Mouse (Mus musculus): ENCODE measurements around the gene Cib1. TPM values are rescaled to one million over a fixed set of nuclear protein-coding genes. Genes with fewer than 3 reads are reported as not detected.
A peak's percentile ranks its signal among the peaks of the same experiment; 100 is the strongest.

Cib1 gene
- polyA plus RNA-seq, 1 experiment from 2014 or later: 53.7 TPM

- WGBS: 62% methylated on average over 7 of the region's 7 CpGs
- H3K27ac ChIP-seq (replicated peaks; ENCODE audit: low read depth, low read length): no peak overlapping the region
These were observed 14.2 kb upstream of the Cib1 start for GRCm38 (mm10) chr7:80246859-80247258.

GRCm38 (mm10) chr7:80246148-80246721, 13.6 kb upstream of the Cib1 start, which contains the start of gene Ttll13:
Gene Ttll13 (plus strand): TSS chr7:80246376.
- no peaks in the 10 kb centered on the region for H3K27me3 ChIP-seq (ENCODE audit: control insufficient read depth, insufficient read depth, low read length)
- H3K27ac ChIP-seq (replicated peaks; ENCODE audit: low read depth, low read length): no peak within 1 kb of the TSS
- DNase-seq (ENCODE audit: low spot score): peak; percentile 99
- WGBS: under 1% methylated on average over 48 of the region's 48 CpGs
- ATAC-seq (replicated peaks; ENCODE audit: insufficient number of reproducible peaks, low FRiP score, low TSS enrichment, low read depth): peak; percentile 92
- peak within 1 kb of the TSS; percentile 32 for H3K4me2 ChIP-seq (ENCODE audit: low read depth, low read length)
- no peaks in the 10 kb centered on the region for H3K36me3 ChIP-seq (replicated peaks; ENCODE audit: control insufficient read depth, insufficient read depth, low read depth, low read length)
- H3K9me3 ChIP-seq (replicated peaks; ENCODE audit: control insufficient read depth, low read length): no peaks in the 10 kb centered on the region
- no peaks in the 10 kb centered on the region for H3K4me1 ChIP-seq (ENCODE audit: control insufficient read depth, insufficient read depth, low read length)
- H3K9ac ChIP-seq (replicated peaks; ENCODE audit: low read length): peak within 1 kb of the TSS; percentile 50
- H3K4me3 ChIP-seq (ENCODE audit: low read depth, low read length): peak within 1 kb of the TSS; percentile 41

More at GRCm38 (mm10) chr7:80246859-80247258, 14.2 kb upstream of the Cib1 start:
- ATAC-seq (replicated peaks; ENCODE audit: insufficient number of reproducible peaks, low FRiP score, low TSS enrichment, low read depth): no peak
- Histone ChIP-seq H3K9ac (replicated peaks; ENCODE audit: low read length) (no peak overlapping the region), H3K27me3 (ENCODE audit: control insufficient read depth, insufficient read depth, low read length) (no peaks in the 10 kb centered on the region), H3K4me2 (ENCODE audit: low read depth, low read length) (no peak overlapping the region; the same call in 1 of the 2 replicates), H3K36me3 (replicated peaks; ENCODE audit: control insufficient read depth, insufficient read depth, low read depth, low read length) (no peaks in the 10 kb centered on the region), H3K4me1 (ENCODE audit: control insufficient read depth, insufficient read depth, low read length) (no peaks in the 10 kb centered on the region), H3K4me3 (ENCODE audit: low read depth, low read length) (no peak overlapping the region), H3K9me3 (replicated peaks; ENCODE audit: control insufficient read depth, low read length) (no peaks in the 10 kb centered on the region)
- DNase-seq (ENCODE audit: low spot score): no peak

GRCm38 (mm10) chr7:80244851-80245250, 12.2 kb upstream of the Cib1 start:
- Histone ChIP-seq H3K4me3 (ENCODE audit: low read depth, low read length) (no peak overlapping the region), H3K27ac (replicated peaks; ENCODE audit: low read depth, low read length) (no peak overlapping the region), H3K9me3 (replicated peaks; ENCODE audit: control insufficient read depth, low read length) (no peaks in the 10 kb centered on the region), H3K27me3 (ENCODE audit: control insufficient read depth, insufficient read depth, low read length) (no peaks in the 10 kb centered on the region), H3K4me1 (ENCODE audit: control insufficient read depth, insufficient read depth, low read length) (no peaks in the 10 kb centered on the region), H3K9ac (replicated peaks; ENCODE audit: low read length) (no peak overlapping the region), H3K4me2 (ENCODE audit: low read depth, low read length) (no peak overlapping the region), H3K36me3 (replicated peaks; ENCODE audit: control insufficient read depth, insufficient read depth, low read depth, low read length) (no peaks in the 10 kb centered on the region)
- no peak for DNase-seq (ENCODE audit: low spot score)
- no peak for ATAC-seq (replicated peaks; ENCODE audit: insufficient number of reproducible peaks, low FRiP score, low TSS enrichment, low read depth)
- 88% methylated on average over 4 of the region's 4 CpGs for WGBS

DNA sequence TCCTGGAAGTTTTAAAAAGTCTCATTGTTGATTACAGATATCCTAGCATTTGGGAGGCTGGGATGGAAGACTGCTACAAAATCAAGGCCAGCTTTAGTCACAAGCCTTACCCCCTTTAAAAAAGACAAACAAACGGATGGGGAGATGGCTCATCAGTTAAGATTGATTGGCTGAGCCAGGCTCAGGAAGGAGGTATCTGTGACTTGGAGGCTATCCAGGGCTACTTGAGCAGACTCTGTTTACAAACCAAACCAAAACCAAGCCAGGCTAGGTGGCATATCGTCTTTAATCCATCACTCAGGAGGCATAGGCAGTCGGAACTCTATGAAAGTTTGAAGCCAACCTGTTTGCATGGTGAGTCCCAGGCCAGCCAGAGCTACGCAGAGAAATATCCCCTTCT, 9.0 kb upstream of the Cib1 start:
- WGBS: 87% methylated on average over 4 of the region's 4 CpGs
- no peak overlapping the region for H3K9ac ChIP-seq (replicated peaks; ENCODE audit: low read length)
- no peak for ATAC-seq (replicated peaks; ENCODE audit: insufficient number of reproducible peaks, low FRiP score, low TSS enrichment, low read depth)
- no peak overlapping the region for H3K4me2 ChIP-seq (ENCODE audit: low read depth, low read length)
- no peak overlapping the region for H3K27ac ChIP-seq (replicated peaks; ENCODE audit: low read depth, low read length)
- no peaks in the 10 kb centered on the region for H3K9me3 ChIP-seq (replicated peaks; ENCODE audit: control insufficient read depth, low read length)
- H3K27me3 ChIP-seq (ENCODE audit: control insufficient read depth, insufficient read depth, low read length): no peaks in the 10 kb centered on the region
- no peaks in the 10 kb centered on the region for H3K4me1 ChIP-seq (ENCODE audit: control insufficient read depth, insufficient read depth, low read length)
- no peaks in the 10 kb centered on the region for H3K36me3 ChIP-seq (replicated peaks; ENCODE audit: control insufficient read depth, insufficient read depth, low read depth, low read length)
- no peak overlapping the region for H3K4me3 ChIP-seq (ENCODE audit: low read depth, low read length)
- DNase-seq (ENCODE audit: low spot score): no peak

DNA sequence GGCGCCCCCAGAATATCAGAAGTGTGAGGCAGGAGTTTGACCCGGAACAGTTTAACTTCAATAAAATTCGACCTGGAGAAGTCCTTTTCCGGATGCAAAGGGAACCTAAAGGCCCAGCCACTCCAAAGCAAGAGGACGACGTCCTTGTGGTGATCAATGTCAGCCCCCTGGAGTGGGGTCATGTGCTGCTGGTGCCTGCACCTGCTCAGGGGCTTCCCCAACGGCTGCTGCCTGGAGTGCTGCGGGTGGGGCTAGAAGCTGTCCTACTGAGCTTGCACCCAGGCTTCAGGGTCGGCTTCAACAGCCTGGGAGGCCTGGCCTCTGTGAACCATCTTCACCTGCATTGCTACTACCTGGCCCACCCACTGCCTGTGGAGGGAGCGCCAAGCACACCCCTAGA, 5.9 kb upstream of the Cib1 start:
- ATAC-seq (replicated peaks; ENCODE audit: insufficient number of reproducible peaks, low FRiP score, low TSS enrichment, low read depth): no peak
- no peak overlapping the region for H3K4me2 ChIP-seq (ENCODE audit: low read depth, low read length)
- no peaks in the 10 kb centered on the region for H3K4me1 ChIP-seq (ENCODE audit: control insufficient read depth, insufficient read depth, low read length)
- H3K36me3 ChIP-seq (replicated peaks; ENCODE audit: control insufficient read depth, insufficient read depth, low read depth, low read length): no peaks in the 10 kb centered on the region
- H3K9me3 ChIP-seq (replicated peaks; ENCODE audit: control insufficient read depth, low read length): no peaks in the 10 kb centered on the region
- DNase-seq (ENCODE audit: low spot score): no peak
- no peak overlapping the region for H3K9ac ChIP-seq (replicated peaks; ENCODE audit: low read length)
- H3K27ac ChIP-seq (replicated peaks; ENCODE audit: low read depth, low read length): no peak overlapping the region
- no peak overlapping the region for H3K4me3 ChIP-seq (ENCODE audit: low read depth, low read length)
- no peaks in the 10 kb centered on the region for H3K27me3 ChIP-seq (ENCODE audit: control insufficient read depth, insufficient read depth, low read length)
- 94% methylated on average over 10 of the region's 10 CpGs for WGBS

GRCm38 (mm10) chr7:80233799-80234198, 1.2 kb upstream of the Cib1 start:
- no peak overlapping the region for H3K4me3 ChIP-seq (ENCODE audit: low read depth, low read length)

GRCm38 (mm10) chr7:80231971-80232488, 583 bp downstream of the Cib1 start:
- Histone ChIP-seq H3K36me3 (replicated peaks; ENCODE audit: control insufficient read depth, insufficient read depth, low read depth, low read length) (no peaks in the 10 kb centered on the region), H3K27ac (replicated peaks; ENCODE audit: low read depth, low read length) (no peak overlapping the region), H3K27me3 (ENCODE audit: control insufficient read depth, insufficient read depth, low read length) (no peaks in the 10 kb centered on the region), H3K9me3 (replicated peaks; ENCODE audit: control insufficient read depth, low read length) (no peaks in the 10 kb centered on the region), H3K9ac (replicated peaks; ENCODE audit: low read length) (peak overlapping the region; percentile 54), H3K4me2 (ENCODE audit: low read depth, low read length) (peak overlapping the region; percentile 77), H3K4me3 (ENCODE audit: low read depth, low read length) (peak overlapping the region; percentile 64), H3K4me1 (ENCODE audit: control insufficient read depth, insufficient read depth, low read length) (no peaks in the 10 kb centered on the region)
- DNase-seq (ENCODE audit: low spot score): peak; percentile 49
- WGBS: under 1% methylated on average over 29 of the region's 29 CpGs
- ATAC-seq (replicated peaks; ENCODE audit: insufficient number of reproducible peaks, low FRiP score, low TSS enrichment, low read depth): peak; percentile 6

More at GRCm38 (mm10) chr7:80233799-80234198, 1.2 kb upstream of the Cib1 start:
- Histone ChIP-seq H3K9ac (replicated peaks; ENCODE audit: low read length) (no peak overlapping the region), H3K27me3 (ENCODE audit: control insufficient read depth, insufficient read depth, low read length) (no peaks in the 10 kb centered on the region), H3K9me3 (replicated peaks; ENCODE audit: control insufficient read depth, low read length) (no peaks in the 10 kb centered on the region), H3K36me3 (replicated peaks; ENCODE audit: control insufficient read depth, insufficient read depth, low read depth, low read length) (no peaks in the 10 kb centered on the region), H3K27ac (replicated peaks; ENCODE audit: low read depth, low read length) (no peak overlapping the region), H3K4me1 (ENCODE audit: control insufficient read depth, insufficient read depth, low read length) (no peaks in the 10 kb centered on the region), H3K4me2 (ENCODE audit: low read depth, low read length) (peak overlapping the region; percentile 24; the same call in 1 of the 2 replicates)
- whole genome bisulfite sequencing: 82% methylated on average over 9 of the region's 9 CpGs
- DNase-seq (ENCODE audit: low spot score) (no peak), ATAC-seq (replicated peaks; ENCODE audit: insufficient number of reproducible peaks, low FRiP score, low TSS enrichment, low read depth) (no peak)

GRCm38 (mm10) chr7:80230196-80230595, 2.4 kb downstream of the Cib1 start:
- H3K4me1 ChIP-seq (ENCODE audit: control insufficient read depth, insufficient read depth, low read length): no peaks in the 10 kb centered on the region
- H3K27me3 ChIP-seq (ENCODE audit: control insufficient read depth, insufficient read depth, low read length): no peaks in the 10 kb centered on the region
- WGBS: 68% methylated on average over 6 of the region's 6 CpGs
- no peak for ATAC-seq (replicated peaks; ENCODE audit: insufficient number of reproducible peaks, low FRiP score, low TSS enrichment, low read depth)
- no peak overlapping the region for H3K4me3 ChIP-seq (ENCODE audit: low read depth, low read length)
- H3K9ac ChIP-seq (replicated peaks; ENCODE audit: low read length): no peak overlapping the region
- no peaks in the 10 kb centered on the region for H3K9me3 ChIP-seq (replicated peaks; ENCODE audit: control insufficient read depth, low read length)
- no peak for DNase-seq (ENCODE audit: low spot score)
- H3K36me3 ChIP-seq (replicated peaks; ENCODE audit: control insufficient read depth, insufficient read depth, low read depth, low read length): peaks cover 1% of the 10 kb centered on the region; the same call in 1 of the 2 replicates
- no peak overlapping the region for H3K4me2 ChIP-seq (ENCODE audit: low read depth, low read length)
- no peak overlapping the region for H3K27ac ChIP-seq (replicated peaks; ENCODE audit: low read depth, low read length)

Data from embryonic facial prominence, embryonic 11.5 days (tissue).